Mouse (Mus musculus): Measurements from ENCODE around the gene Pycr1.

The Pycr1 gene

DNA sequence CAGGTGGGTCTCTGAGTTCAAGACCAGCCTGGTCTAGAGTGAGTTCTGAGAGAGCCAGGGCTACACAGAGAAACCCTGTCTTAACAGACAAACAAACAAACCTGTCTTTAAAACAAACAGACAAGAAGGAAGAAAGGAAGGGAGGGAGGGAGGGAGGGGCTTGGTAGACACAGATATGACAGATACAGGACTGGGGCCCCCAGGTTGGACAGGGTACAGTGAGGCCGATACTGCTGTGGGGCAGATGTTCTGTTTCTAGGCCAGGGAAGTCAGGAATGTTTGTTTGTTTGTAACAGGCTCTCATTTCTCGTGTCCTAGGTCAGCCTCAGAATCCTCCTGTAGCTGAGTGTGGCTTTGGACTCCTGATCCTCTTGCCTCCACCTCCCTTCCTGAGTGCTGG, 40.0 kb downstream of the Pycr1 start:
- DNase-seq = no peak

DNA sequence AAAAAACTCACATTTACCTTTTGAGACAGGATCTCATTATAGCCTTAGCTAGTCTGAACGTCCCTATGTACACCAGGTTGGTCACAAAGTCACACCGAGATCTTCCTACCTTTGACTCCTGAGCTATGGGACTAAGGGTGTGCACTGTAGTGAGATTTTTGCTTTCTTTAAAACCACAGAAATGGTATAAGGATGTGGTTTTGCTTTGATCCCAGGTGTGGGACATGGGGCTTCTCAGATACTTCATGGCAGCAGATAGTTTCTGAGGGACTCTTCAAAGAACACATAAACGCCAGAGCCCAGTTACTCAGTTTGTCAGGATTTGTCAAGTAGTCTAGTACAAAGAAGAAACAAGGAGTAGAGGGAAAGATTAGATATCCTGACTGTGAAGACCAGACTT, 42.9 kb downstream of the Pycr1 start:
- no peak for DNase-seq

DNA sequence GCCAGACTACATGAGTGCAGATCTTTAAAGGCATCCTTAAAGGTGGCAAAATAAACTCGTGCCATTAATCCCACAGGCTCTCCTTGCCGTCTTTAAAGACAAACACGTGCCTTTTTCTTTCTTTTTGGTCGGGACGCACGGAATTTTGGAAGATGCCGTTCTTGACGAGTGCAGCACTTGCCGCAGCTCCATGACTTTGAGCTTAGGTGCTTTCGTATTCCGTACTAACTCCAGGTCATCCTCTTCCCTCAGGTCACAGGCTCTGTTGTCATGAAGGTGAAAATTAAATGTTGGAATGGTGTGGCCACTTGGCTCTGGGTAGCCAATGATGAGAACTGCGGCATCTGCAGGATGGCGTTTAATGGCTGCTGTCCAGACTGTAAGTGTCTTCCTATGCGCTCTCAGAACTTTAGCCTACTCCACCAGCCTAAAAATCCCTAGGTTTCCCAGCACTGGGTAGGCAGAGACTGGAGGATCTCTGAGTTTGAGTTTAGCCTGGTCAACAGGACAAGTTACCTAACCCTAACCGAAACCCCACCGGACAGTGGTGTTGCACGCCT, 44.5 kb downstream of the Pycr1 start:
- DNase-seq = no peak

DNA sequence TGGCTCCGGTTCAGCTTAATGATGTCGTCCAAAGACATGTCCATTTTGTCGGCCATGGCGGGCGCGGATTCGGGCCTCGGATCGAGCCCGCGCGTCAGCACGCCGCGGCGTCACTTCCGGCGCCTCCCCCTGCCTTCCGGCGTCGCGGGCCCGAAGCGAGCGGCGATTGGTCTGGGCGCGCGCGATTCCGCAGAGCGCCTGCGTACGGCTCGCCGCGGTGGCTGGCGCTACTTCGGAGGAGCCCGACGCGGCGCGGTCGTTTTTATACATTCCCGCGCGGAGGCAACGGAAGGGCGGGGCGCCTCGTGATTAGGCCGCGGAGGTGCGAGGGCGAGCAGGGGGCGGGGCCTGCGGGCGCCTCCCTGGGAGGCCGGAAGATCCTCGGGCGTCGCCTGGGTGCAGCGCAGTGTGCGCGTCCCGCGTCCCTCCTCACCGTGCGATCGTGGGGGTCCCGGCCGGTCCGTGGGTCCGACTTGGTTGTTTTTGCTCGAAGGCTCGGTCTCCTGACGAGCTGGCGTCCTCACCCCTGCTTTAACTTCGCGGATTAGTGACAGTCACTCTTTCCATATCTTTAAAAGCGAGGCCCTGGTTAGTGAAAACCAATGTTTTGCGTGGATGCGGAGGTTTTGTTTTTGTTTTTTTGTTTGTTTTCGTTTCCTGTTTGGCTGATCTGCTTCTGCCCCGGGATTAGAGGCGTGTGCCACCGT, 45.1 kb downstream of the Pycr1 start, which contains the start of the genes Alyref and Anapc11:
TSS of gene Alyref (minus strand) at position 83 of the 707 bp plus-strand sequence.
TSS of gene Anapc11 (plus strand) at position 139 of the 707 bp plus-strand sequence.
- DNase-seq = peak; percentile 89 to 93

DNA sequence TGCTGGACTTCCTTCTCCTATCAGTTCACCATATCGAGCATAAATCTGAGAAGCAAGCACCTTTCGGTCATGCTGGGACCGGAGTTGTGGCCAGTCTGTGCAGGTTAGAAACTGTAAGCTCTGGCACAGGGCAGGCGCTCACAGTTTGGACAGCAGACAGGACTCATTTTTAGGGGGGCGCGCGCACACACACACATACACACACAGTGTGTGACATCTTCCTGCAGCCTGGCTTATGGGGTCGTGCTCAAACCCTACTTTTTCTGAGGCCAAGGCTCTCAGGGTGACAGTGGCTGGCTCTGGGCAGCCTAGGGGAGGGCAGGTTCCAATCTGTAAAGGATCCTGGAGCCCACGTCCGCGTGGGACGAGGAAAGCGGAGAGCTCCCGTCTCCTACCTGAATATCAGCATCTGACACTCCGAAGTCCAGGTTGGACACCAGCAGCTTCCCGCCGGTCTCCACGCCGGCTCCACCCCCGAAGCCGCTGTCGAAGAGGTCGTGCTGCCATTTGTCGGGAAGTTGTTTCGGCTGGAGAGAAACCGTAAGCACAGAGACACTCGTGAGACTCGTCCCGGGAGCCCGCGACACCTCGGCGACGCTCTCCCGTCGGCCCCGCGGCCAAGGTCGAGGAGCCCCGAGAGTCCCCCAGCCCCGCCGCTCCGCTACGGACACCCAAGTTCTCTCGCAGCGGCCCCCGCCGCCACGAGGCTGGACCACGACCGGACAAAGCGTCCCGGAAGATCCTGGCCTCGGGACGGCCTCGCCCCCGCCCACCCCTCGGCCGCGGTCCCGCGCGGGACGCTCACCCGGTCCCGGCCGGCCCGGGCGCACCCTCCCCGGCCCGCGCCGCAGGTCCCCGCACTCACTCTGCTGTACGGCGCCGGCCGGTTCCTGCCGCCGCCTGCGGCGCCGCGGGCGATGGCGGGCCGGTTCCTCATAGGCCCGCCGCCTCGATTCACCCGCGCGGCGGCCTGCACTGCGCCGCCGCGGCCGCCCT, 46.0 kb downstream of the Pycr1 start:
- peak in 1 of 2 experiments; percentile 27 for DNase-seq

DNA sequence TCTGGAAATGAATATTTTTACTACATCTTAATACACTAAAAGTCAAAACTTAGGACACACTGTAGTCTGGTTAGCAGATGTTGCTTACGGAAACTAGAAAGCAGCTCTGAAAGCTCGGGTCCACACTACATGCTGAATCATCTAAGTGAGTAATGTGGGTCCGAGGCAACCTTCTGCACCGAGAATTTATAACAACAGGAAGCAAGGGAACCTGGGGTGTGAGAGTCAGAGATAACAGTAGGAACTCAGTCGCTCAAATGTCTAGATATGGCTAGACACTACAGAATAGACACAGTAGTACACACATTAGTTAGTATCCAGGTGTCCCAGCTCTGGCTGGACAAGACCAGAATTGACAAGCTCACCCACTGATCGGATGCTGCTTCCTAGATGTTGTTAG, 55.0 kb downstream of the Pycr1 start:
- DNase-seq = no peak

Data from cerebellum, postnatal 36 days (tissue).